Mouse (Mus musculus): ENCODE data around the gene Tspan9.

DNA sequence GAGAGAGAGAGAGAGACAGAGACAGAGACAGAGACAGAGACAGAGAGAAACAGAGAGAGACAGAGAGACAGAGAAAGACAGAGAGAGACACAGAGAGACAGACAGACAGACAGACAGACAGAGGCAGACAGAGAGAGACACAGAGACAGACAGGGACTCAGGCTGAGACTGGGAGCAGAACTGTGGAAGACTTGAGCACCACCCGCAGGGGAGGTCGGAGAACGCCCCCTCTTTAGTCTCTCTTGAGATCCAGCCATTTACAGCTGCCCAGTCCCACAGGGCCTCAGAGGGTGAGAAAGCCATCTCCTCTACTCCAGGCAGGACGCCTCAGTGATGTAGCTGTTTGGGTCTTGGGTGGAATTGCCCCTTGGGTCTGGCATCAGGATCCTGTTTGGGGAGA is 225.7 kb downstream of the Tspan9 start:
- TF ChIP-seq CTCF (IDR thresholded peaks at IDR 0.05; ENCODE audit: insufficient read depth, low read length) (no peak), POLR2A (IDR thresholded peaks at IDR 0.05; ENCODE audit: borderline replicate concordance, extremely low read depth, low read depth, low read length) (no peak)
